Comparison of ENCODE assay signal across 9 mouse cellular contexts in the genomic region with DNA sequence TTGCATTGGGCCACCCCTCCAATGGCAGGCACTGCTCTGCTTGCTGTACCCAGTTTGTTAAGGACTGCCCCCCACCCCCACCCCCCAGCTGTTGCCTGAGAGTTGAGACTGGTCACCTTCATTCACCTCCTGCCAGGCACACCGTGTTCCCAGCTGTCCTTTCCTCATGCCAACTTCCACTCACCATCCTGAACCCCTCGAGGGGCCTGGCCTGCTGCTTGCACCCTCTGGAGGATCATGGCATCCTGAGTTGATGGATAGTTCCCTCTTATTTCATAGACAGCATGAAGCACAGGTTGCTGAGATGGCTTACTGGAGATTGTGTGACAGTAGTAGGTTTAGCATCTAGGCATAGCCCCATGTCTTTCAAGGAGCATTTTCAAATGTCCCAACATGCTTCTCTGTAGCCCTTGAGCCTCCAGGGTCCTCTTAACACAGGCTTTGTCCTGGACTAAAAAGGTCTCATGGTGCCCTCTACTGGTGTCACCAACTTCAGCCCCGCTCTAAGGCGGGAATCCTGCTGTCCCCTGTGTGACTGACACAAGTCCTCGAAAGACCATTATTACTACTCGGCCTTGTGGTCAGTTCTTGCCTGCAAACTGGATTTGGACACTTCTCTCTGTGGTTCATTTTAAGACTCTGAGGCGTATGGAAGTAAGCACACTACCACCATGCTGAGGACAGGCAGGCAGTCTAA. TPM values are rescaled to one million over a fixed set of nuclear protein-coding genes. Genes with fewer than 3 reads are reported as not detected.
A peak's percentile ranks its signal among the peaks of the same experiment; 100 is the strongest.
DNase-seq lines count a peak whose midpoint lies in the region; ATAC-seq and TF ChIP-seq lines count a peak whose summit lies in the region.
"Had no signal": no experiment of that assay in that cellular context is flagged by ENCODE, and none has a peak within 500 bp of the region (broad histone marks: within the 10 kb centered on the region; RNA-seq: fewer than 3 reads in every experiment).

No protein-coding gene starts in this region.

- H3K4me3 ChIP-seq in ES-E14 (ENCODE audit: insufficient read depth in 1 of 2, low read depth in 1 of 2, low read length in 2 of 2, poor library complexity in 1 of 2, severe bottlenecking in 1 of 2): no peak overlapping the region
- H3K4me3 ChIP-seq in forebrain, embryonic 13.5 days: no peak overlapping the region
- no peak overlapping the region for H3K4me3 ChIP-seq in hindbrain, embryonic 14.5 days (replicated peaks; ENCODE audit: low read length)
- H3K4me3 ChIP-seq: heart, embryonic 13.5 days had no signal

- H3K27ac ChIP-seq in ES-E14 (ENCODE audit: insufficient read depth, low read depth, low read length, poor library complexity, severe bottlenecking): no peak overlapping the region
- peak overlapping the region; percentile 54; the same call in 1 of the 2 replicates for H3K27ac ChIP-seq in forebrain, embryonic 13.5 days
- H3K27ac ChIP-seq in hindbrain, embryonic 14.5 days: no peak overlapping the region
- H3K27ac ChIP-seq: heart, embryonic 13.5 days had no signal

- H3K36me3 ChIP-seq in ES-E14 (ENCODE audit: control insufficient read depth, insufficient read depth, low read length, poor library complexity, severe bottlenecking): peaks cover 13% of the 10 kb centered on the region
- peaks cover 15% of the 10 kb centered on the region for H3K36me3 ChIP-seq in forebrain, embryonic 13.5 days (ENCODE audit: poor library complexity, severe bottlenecking)
- no peaks in the 10 kb centered on the region for H3K36me3 ChIP-seq in hindbrain, embryonic 14.5 days (replicated peaks; ENCODE audit: control insufficient read depth, insufficient read depth)
- H3K36me3 ChIP-seq: heart, embryonic 13.5 days had no signal

- H3K27me3 ChIP-seq in forebrain, embryonic 13.5 days: no peaks in the 10 kb centered on the region
- no peaks in the 10 kb centered on the region for H3K27me3 ChIP-seq in hindbrain, embryonic 14.5 days (ENCODE audit: control insufficient read depth, insufficient read depth, low read length)

- peak; percentile 43 for DNase-seq in ES-E14 (ENCODE audit: low read depth, low spot score)
- DNase-seq in adrenal gland, postnatal 25 days: peak; percentile 64
- peak; percentile 72 for DNase-seq in hindbrain, embryonic 14.5 days (ENCODE audit: low spot score)
- peak; percentile 50 for DNase-seq in left cerebral cortex, adult 11 months (ENCODE audit: low spot score)
- DNase-seq in lung, postnatal 25 days (ENCODE audit: low spot score): peak; percentile 74
- peak; percentile 85 for DNase-seq in retina, postnatal 1 day
- DNase-seq in urinary bladder, postnatal 10 days (ENCODE audit: low spot score): no peak

- in situ Hi-C loops in ES-E14 (cut with MboI; ENCODE audit: low sequenced_read_pairs in 2 of 2, unreplicated experiment in 2 of 2): no loop called here

- no peak overlapping the region for H3K4me2 ChIP-seq in forebrain, embryonic 13.5 days
- no peak overlapping the region for H3K4me2 ChIP-seq in hindbrain, embryonic 14.5 days (replicated peaks)
- H3K4me2 ChIP-seq: heart, embryonic 13.5 days had no signal

- 0 out of 4 replicates have a peak, but pooled peaks cover 0 to 2% of the 10 kb centered on the region in 2 experiments for H3K4me1 ChIP-seq in ES-E14 (ENCODE audit: control insufficient read depth in 2 of 2, insufficient read depth in 2 of 2, low read length in 2 of 2, poor library complexity in 1 of 2)
- peaks cover 86% of the 10 kb centered on the region for H3K4me1 ChIP-seq in forebrain, embryonic 13.5 days
- H3K4me1 ChIP-seq in hindbrain, embryonic 14.5 days (replicated peaks; ENCODE audit: control insufficient read depth, insufficient read depth, low read length): peaks cover 30% of the 10 kb centered on the region; the same call in 1 of the 2 replicates

- ATAC-seq in forebrain, embryonic 13.5 days: peak; percentile 57; the same call in 1 of the 2 replicates
- peak; percentile 69 for ATAC-seq in hindbrain, embryonic 14.5 days (ENCODE audit: low FRiP score)

- 34% methylated on average over 7 of the region's 7 CpGs for WGBS in forebrain, embryonic 13.5 days
- WGBS in hindbrain, embryonic 14.5 days: 24% methylated on average over 7 of the region's 7 CpGs

- H3K9ac ChIP-seq in ES-E14 (ENCODE audit: insufficient read depth, low read depth, low read length, poor library complexity, severe bottlenecking): no peak overlapping the region
- no peak overlapping the region for H3K9ac ChIP-seq in forebrain, embryonic 13.5 days
- H3K9ac ChIP-seq in hindbrain, embryonic 14.5 days: no peak overlapping the region
- H3K9ac ChIP-seq: heart, embryonic 13.5 days had no signal

- H3K9me3 ChIP-seq in ES-E14 (ENCODE audit: control insufficient read depth, insufficient read depth, low read depth, low read length): no peaks in the 10 kb centered on the region
- H3K9me3 ChIP-seq in forebrain, embryonic 13.5 days (replicated peaks): no peaks in the 10 kb centered on the region
- H3K9me3 ChIP-seq in hindbrain, embryonic 14.5 days (ENCODE audit: control insufficient read depth, low read length): no peaks in the 10 kb centered on the region
- H3K9me3 ChIP-seq: heart, embryonic 13.5 days had no signal

TF ChIP-seq in ES-E14, 5 proteins besides CTCF, POLR2A, EP300 and RAD21:
- TF ChIP-seq MAFK (IDR thresholded peaks at IDR 0.05; ENCODE audit: insufficient read depth, low read depth, low read length): no peak
- no peak for TF ChIP-seq CHD2 (IDR thresholded peaks at IDR 0.05; ENCODE audit: low read depth, low read length)
- peak; percentile 71; the same call in 1 of the 2 replicates for TF ChIP-seq ZC3H11A (IDR thresholded peaks at IDR 0.05; ENCODE audit: borderline replicate concordance, low read depth, low read length)

RNA-seq across cellular contexts. Expression of a gene that starts 54.9 kb away (rescaled TPM):
- 14.9 and 26.1 TPM in 2 replicates for total RNA-seq in ES-E14 (2012; rRNA removed)
- 181 and 215 TPM in 2 replicates for total RNA-seq in adrenal gland, postnatal 25 days (2021)
- polyA plus RNA-seq in forebrain, embryonic 13.5 days (2015; fragmentation: Nextera tagmentation; extraction: Ambion mirVana): 81.7 and 83.0 TPM in 2 replicates
- polyA plus RNA-seq in hindbrain, embryonic 14.5 days (2014; fragmentation: Nextera tagmentation; extraction: Ambion mirVana): 24.4 and 26.2 TPM in 2 replicates
